Mouse (Mus musculus): ENCODE measurements at regions not wholly inside any gene's neighbourhood (a gene's known extent, or its start where the extent isn't known, plus 50 kb on each side); places are given as distances from the start of the nearest gene placed in this dataset.
A peak's percentile ranks its signal among the peaks of the same experiment; 100 is the strongest.

DNA sequence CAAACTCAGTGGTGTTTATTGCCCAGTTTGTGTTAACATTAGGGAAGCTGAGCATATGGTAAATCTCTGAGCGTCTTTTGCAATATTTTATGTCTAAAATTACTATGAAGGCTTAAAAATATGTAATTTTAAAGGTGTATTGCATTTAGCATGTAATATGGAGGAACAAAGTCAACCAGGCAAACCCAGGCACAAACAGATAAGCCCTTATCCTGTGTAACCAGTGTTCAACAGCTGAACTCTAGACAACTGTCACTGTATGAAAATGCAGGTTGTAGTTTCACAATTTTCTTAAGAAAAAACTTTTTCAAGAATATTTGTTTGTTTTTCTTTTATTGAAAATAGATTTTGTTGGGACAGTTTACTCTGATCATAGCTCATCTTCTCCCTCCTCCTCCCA, 62.1 kb downstream of the Gm10260 start:
- Histone ChIP-seq H3K9ac (ENCODE audit: control insufficient read depth, low read depth, low read length, poor library complexity, severe bottlenecking) (no peak overlapping the region), H3K27ac (ENCODE audit: control insufficient read depth, low read depth, low read length) (peak overlapping the region; percentile 91)
- TF ChIP-seq MYC (IDR thresholded peaks at IDR 0.05; ENCODE audit: low read depth, low read length) (no peak), ZNF384 (IDR thresholded peaks at IDR 0.05; ENCODE audit: low read depth, low read length) (no peak), NELFE (IDR thresholded peaks at IDR 0.05; ENCODE audit: low read depth, low read length) (no peak), TBP (IDR thresholded peaks at IDR 0.05; ENCODE audit: low read depth, low read length) (no peak), CHD2 (IDR thresholded peaks at IDR 0.05; ENCODE audit: low read length) (no peak), RAD21 (IDR thresholded peaks at IDR 0.05; ENCODE audit: low read depth, low read length) (no peak), POLR2AphosphoS2 (IDR thresholded peaks at IDR 0.05; ENCODE audit: low read length) (no peak), ELF1 (IDR thresholded peaks at IDR 0.05; ENCODE audit: low read depth, low read length) (no peak), MAZ (IDR thresholded peaks at IDR 0.05; ENCODE audit: low read depth, low read length) (no peak), ETS1 (IDR thresholded peaks at IDR 0.05; ENCODE audit: low read depth, low read length) (peak; percentile 97), ZKSCAN1 (IDR thresholded peaks at IDR 0.05; ENCODE audit: low read depth, low read length) (no peak), RCOR1 (IDR thresholded peaks at IDR 0.05; ENCODE audit: low read depth, low read length) (peak; percentile 62; the same call in 1 of the 2 replicates), MYB (IDR thresholded peaks at IDR 0.05; ENCODE audit: low read depth, low read length) (peak; percentile 97), MAFK (IDR thresholded peaks at IDR 0.05; ENCODE audit: borderline replicate concordance, low read depth, low read length) (peak; percentile 45; the same call in 1 of the 2 replicates), EP300 (IDR thresholded peaks at IDR 0.05; ENCODE audit: low read depth in 1 of 2, low read length in 2 of 2) (peak; percentile 96 to 98), TAL1 (IDR thresholded peaks at IDR 0.05; ENCODE audit: low read length) (peak; percentile 76), CTCF (IDR thresholded peaks at IDR 0.05 in 2 of 3, conservative IDR thresholded peaks at IDR 0.05 in 1 of 3; ENCODE audit: control insufficient read depth in 1 of 3, insufficient read depth in 1 of 3, low read depth in 2 of 3, low read length in 3 of 3, poor library complexity in 1 of 3, severe bottlenecking in 1 of 3) (no peak), SIN3A (IDR thresholded peaks at IDR 0.05; ENCODE audit: low read length) (peak; percentile 69; the same call in 1 of the 2 replicates), HCFC1 (IDR thresholded peaks at IDR 0.05; ENCODE audit: low read depth, low read length) (no peak), TCF12 (IDR thresholded peaks at IDR 0.05; ENCODE audit: low read depth, low read length) (peak; percentile 95), ZC3H11A (IDR thresholded peaks at IDR 0.05; ENCODE audit: low read depth, low read length) (no peak), POLR2A (IDR thresholded peaks at IDR 0.05; ENCODE audit: control insufficient read depth in 1 of 2, insufficient read depth in 1 of 2, low read depth in 1 of 2, low read length in 2 of 2, poor library complexity in 1 of 2) (no peak), GATA1 (IDR thresholded peaks at IDR 0.05; ENCODE audit: low read depth, low read length) (peak; percentile 95), SMC3 (IDR thresholded peaks at IDR 0.05; ENCODE audit: low read depth, low read length) (no peak)

More for the DNA sequence above, 62.1 kb downstream of the Gm10260 start:
- Histone ChIP-seq H3K4me1 (ENCODE audit: control insufficient read depth in 1 of 2, insufficient read depth in 2 of 2, low read length in 2 of 2) (peaks cover 11 to 13% of the 10 kb centered on the region in 2 experiments), H3K27me3 (ENCODE audit: control insufficient read depth in 1 of 2, insufficient read depth in 2 of 2, low read length in 2 of 2) (no peaks in the 10 kb centered on the region), H3K79me2 (ENCODE audit: control insufficient read depth, insufficient read depth, low read length, poor library complexity) (no peaks in the 10 kb centered on the region), H3K9me3 (replicated peaks; ENCODE audit: insufficient read depth, low read length) (no peaks in the 10 kb centered on the region), H3K4me3 (ENCODE audit: control insufficient read depth in 1 of 2, insufficient read depth in 1 of 2, low read depth in 2 of 2, low read length in 2 of 2) (peak overlapping the region in 1 of 2 experiments; percentile 3; a peak in 1 of 4 replicates), H3K36me3 (ENCODE audit: control insufficient read depth in 1 of 2, insufficient read depth in 2 of 2, low read length in 2 of 2) (peaks cover 0 to 17% of the 10 kb centered on the region in 2 experiments; a peak in 2 of 4 replicates)
- peak; percentile 72 for DNase-seq (ENCODE audit: low read depth, low spot score)

Data from MEL (cell line).